Mouse (Mus musculus): ENCODE measurements around the gene Rnf187. TPM values are rescaled to one million over a fixed set of nuclear protein-coding genes. Genes with fewer than 3 reads are reported as not detected.

Gene Rnf187
- polyA plus RNA-seq, 1 experiment, result 271 TPM

DNA sequence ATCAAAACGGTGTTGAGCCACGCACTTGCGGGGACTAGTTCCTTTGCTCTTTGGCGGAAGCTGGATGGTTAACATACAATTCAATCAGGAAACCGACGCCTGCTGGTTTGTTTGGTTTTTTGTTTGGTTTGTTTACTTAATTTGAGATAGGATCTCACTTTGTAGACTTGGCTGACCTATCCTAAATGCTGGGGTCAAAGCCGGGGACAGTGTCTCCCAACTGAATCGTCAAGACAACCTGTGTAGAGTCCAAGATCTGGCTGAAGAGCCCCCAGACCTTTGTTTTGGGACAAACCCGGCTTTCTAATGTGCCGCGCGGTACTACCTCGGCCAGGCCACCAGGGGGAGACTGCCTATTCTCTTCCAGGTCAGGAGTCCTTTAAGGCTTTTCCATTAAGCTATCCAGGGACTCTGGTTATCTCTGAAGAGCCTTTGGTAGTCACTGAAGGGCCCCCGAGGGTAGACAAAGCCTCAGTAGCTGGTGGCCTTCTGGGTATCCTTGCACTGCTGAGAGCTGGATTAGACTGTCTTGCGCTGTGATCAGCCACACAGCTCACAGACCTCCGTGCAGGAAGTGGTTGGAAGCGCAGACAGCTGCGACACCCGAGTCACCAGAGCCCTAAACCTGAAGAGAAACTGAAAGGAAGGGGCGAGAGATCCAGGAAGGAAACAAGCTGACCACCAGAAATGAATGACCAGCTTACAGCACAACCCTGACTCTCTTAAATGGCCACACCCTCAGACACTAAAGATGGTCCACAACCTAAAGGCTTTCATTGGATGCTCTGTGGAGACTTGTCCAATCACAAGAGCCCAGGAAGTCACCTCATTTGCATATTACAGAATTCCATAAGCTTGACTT lies 10.7 kb downstream of the Rnf187 start:
- peaks cover 24% of the 10 kb centered on the region for H3K36me3 ChIP-seq (replicated peaks; ENCODE audit: low read length)
- H3K9me3 ChIP-seq, result no peaks in the 10 kb centered on the region
- peaks cover 20% of the 10 kb centered on the region for H3K27me3 ChIP-seq (replicated peaks)
- H3K4me3 ChIP-seq (replicated peaks), result peak overlapping the region; percentile 94
- peaks cover 53% of the 10 kb centered on the region for H3K4me1 ChIP-seq
- TF ChIP-seq FLI1 (IDR thresholded peaks at IDR 0.05; ENCODE audit: low read length), result no peak
- no peak for TF ChIP-seq GATA1 (IDR thresholded peaks at IDR 0.05; ENCODE audit: borderline replicate concordance, low read length)

DNA sequence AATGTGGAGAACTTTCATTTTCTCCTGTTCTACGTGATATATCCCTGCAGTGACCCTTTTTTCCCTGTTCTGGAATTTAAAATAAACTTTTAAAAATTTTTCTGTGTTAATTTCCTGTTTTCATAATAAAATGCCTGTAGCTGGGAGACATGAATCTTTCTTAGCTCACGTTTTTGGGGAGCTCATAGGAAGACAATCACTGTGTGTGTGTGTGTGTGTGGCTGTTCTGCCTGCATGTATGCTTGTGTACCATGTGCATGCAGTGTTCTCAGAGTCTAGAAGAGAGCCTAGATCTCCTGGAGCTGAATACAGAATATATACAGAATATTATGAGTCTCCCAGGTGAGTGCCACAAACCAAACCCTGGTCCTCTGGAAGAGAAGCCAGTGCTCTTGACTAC lies 11.7 kb downstream of the Rnf187 start:
- Histone ChIP-seq H3K27me3 (replicated peaks) (peaks cover 25% of the 10 kb centered on the region), H3K36me3 (replicated peaks; ENCODE audit: low read length) (peaks cover 14% of the 10 kb centered on the region), H3K9me3 (no peaks in the 10 kb centered on the region), H3K4me3 (replicated peaks) (no peak overlapping the region), H3K4me1 (peaks cover 48% of the 10 kb centered on the region)
- TF ChIP-seq FLI1 (IDR thresholded peaks at IDR 0.05; ENCODE audit: low read length), result no peak

DNA sequence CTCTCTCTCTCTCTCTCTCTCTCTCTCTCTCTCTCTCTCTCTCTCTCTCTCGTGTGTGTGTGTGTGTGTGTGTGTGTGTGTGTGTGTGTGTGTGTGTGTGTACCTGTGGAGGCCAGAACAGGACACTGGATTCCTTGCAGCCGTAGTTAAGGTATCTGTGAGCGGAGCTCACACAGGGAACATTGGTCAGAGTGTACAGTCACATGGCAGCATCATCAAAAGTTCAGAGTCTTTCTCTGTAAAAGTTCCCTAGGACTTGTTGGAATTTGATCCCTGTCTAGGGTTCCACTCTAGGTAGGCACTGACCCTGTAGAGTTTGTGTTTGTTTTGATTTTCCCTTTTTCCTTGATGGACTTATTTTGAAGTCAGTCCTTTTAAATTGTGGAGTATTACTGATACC lies 12.1 kb downstream of the Rnf187 start:
- Histone ChIP-seq H3K36me3 (replicated peaks; ENCODE audit: low read length) (peaks cover 10% of the 10 kb centered on the region), H3K27me3 (replicated peaks) (peaks cover 25% of the 10 kb centered on the region), H3K4me1 (peaks cover 44% of the 10 kb centered on the region), H3K9me3 (no peaks in the 10 kb centered on the region), H3K4me3 (replicated peaks) (no peak overlapping the region)
- TF ChIP-seq FLI1 (IDR thresholded peaks at IDR 0.05; ENCODE audit: low read length) (no peak), GATA1 (IDR thresholded peaks at IDR 0.05; ENCODE audit: borderline replicate concordance, low read length) (no peak)

DNA sequence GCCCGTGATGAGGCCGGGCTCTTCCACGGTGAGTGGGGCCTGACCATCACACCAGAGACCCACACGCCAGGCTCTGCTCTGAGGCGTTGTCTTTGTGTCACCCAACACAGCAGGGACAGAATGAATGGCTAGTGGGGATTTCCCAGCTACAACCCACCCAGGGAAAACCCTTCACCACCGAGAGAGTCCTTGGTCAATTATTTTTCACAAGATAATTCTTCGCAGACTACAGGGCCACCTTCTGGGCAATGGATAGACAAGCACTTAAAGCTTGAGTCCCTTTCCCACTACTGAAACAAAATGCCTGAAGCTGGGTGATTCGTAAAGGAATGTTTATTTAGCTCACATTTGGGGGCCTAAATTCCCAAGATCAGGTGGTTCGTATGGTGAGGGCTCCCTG lies 16.3 kb downstream of the Rnf187 start:
- Histone ChIP-seq H3K9me3 (no peaks in the 10 kb centered on the region), H3K27me3 (replicated peaks) (peaks cover 42% of the 10 kb centered on the region), H3K4me3 (replicated peaks) (no peak overlapping the region), H3K36me3 (replicated peaks; ENCODE audit: low read length) (no peaks in the 10 kb centered on the region), H3K4me1 (peaks cover 25% of the 10 kb centered on the region)
- TF ChIP-seq GATA1 (IDR thresholded peaks at IDR 0.05; ENCODE audit: borderline replicate concordance, low read length) (no peak), FLI1 (IDR thresholded peaks at IDR 0.05; ENCODE audit: low read length) (no peak)

DNA sequence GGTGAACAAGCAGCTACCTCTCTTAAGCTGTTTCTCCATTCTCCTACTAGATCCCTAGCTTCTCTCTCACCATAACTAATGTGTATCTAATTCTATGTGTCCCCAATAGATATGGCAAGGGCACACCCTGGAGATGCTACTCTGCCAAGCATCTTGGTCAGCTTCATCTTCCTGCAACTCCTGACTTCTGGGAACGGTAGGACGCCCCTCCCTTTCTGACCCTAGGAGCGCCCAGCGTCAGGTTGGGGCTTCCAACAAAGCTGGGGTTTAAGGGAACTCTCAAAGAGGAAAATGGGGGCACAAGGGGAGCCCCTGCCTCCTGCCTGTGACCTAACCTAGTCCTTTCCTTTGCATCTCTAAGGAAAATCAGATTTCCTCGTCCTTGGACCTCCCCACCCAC lies 20.0 kb downstream of the Rnf187 start:
- H3K4me3 ChIP-seq (replicated peaks), result no peak overlapping the region
- H3K27me3 ChIP-seq (replicated peaks), result peaks cover 31% of the 10 kb centered on the region
- TF ChIP-seq GATA1 (IDR thresholded peaks at IDR 0.05; ENCODE audit: borderline replicate concordance, low read length) (no peak), FLI1 (IDR thresholded peaks at IDR 0.05; ENCODE audit: low read length) (no peak)
- peaks cover 38% of the 10 kb centered on the region for H3K4me1 ChIP-seq
- H3K9me3 ChIP-seq, result no peaks in the 10 kb centered on the region
- H3K36me3 ChIP-seq (replicated peaks; ENCODE audit: low read length), result no peaks in the 10 kb centered on the region

DNA sequence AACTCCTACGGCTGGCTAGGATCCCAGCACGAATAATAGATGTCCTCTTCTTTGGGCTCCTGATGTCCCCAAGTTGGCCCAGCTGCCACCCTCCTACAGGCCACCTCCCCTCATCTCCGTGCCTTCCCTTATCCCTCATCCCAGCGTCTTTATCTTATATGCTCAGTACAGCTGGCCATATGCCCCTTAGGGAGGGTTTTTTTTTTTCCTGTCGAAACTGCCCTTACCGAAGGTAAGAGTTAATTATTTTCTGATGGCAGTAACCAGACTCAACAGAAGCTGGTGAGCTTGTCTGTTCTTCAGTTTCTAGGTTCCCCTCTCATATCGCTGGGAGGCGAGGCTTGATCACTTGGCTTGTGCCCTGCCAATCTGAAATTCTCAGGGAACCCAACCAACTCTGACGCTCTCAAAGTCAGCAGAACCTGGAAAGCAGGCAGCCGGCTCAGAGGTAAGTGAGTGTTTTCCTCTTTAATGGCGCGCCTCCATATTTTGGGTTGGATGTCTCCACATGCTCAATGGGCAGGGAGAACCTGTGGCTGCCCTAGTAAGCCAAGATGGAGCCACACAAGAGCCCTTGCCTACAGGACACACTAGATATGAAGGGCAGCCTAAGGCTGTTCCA lies 20.9 kb downstream of the Rnf187 start, which contains the start of gene Btnl10:
Gene Btnl10, plus strand, starts transcription at position 164 of the 622 bp plus-strand sequence.
- Histone ChIP-seq H3K4me1 (peaks cover 45% of the 10 kb centered on the region), H3K4me3 (replicated peaks) (peak within 1 kb of the TSS; percentile 62), H3K27me3 (replicated peaks) (peaks cover 22% of the 10 kb centered on the region)

DNA sequence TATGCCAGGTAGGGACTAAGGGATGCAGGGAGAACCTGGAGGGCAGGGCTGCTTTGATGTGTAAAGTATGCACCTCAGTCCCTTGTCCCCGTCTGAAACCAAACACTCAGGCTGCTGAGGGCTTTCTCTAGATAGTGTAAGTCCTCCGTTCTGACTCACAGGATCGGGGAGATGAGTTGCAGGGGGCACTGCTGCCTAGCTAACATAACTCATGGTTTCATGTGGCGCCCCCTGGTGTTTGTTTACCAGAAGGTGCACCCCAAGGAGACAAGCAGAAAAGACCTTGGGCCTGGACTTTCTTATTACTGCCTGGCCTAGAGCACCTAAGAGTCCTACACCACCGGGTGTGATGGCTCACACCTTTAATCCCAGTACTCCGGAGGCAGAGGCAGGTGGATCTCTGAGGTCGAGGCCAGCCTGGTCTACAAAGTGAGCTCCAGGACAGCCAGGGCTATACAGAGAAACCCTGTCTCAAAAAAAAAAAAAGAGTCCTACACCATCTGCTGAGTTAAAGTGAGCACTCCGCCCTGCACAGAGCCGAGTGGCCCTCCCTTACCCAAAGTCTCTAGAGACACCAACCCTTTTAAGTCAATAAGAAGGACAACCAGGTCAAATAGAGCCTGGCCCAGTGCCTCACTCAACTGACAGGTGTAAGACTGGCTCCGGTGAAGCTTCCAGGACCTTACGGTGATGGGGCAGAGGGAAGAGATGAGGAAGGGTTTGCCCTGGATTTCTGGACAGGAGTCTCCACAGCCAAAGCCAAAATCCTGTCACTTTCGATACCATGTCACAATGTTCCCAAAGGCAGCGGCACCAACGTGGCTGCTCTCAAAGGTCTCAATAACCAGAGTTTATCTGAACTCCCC lies 21.6 kb downstream of the Rnf187 start:
- no peak for TF ChIP-seq FLI1 (IDR thresholded peaks at IDR 0.05; ENCODE audit: low read length)
- TF ChIP-seq GATA1 (IDR thresholded peaks at IDR 0.05; ENCODE audit: borderline replicate concordance, low read length), result no peak
- Histone ChIP-seq H3K36me3 (replicated peaks; ENCODE audit: low read length) (no peaks in the 10 kb centered on the region), H3K4me3 (replicated peaks) (peak overlapping the region; percentile 62), H3K27me3 (replicated peaks) (peaks cover 19% of the 10 kb centered on the region), H3K9me3 (no peaks in the 10 kb centered on the region), H3K4me1 (peaks cover 45% of the 10 kb centered on the region)

More for the DNA sequence above, 20.9 kb downstream of the Rnf187 start, which contains the start of gene Btnl10:
- Histone ChIP-seq H3K9me3 (no peaks in the 10 kb centered on the region), H3K36me3 (replicated peaks; ENCODE audit: low read length) (no peaks in the 10 kb centered on the region)
- TF ChIP-seq FLI1 (IDR thresholded peaks at IDR 0.05; ENCODE audit: low read length), result no peak
- TF ChIP-seq GATA1 (IDR thresholded peaks at IDR 0.05; ENCODE audit: borderline replicate concordance, low read length), result no peak

DNA sequence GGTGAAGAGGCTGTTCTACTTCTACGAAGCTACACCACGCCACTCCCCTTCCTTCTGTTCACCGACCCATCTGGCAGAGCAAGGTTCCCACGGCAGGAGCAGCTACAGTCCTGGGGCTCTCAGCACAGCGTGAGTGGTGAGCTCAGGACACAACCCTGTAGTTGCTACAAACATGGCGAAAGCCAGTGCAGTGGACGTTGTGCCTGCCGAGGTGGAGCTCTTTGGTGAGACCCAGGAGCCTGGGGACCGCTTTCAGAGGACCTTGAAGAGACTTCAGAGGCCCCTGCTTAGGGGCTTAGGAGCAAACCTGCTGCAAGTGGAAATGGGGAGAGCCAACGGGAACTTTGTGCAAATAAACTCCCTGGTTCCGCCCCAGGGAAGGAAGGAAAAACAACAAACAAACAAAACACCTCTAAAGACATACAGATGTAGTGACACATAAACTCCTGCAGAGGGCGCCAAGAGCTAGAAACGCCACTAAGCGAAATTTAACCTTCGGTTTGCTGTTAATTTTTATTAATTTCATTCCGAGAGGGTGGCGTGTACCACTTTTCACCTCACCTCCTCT lies 24.2 kb downstream of the Rnf187 start:
- peaks cover 14% of the 10 kb centered on the region for H3K27me3 ChIP-seq (replicated peaks)
- H3K4me1 ChIP-seq, result peaks cover 38% of the 10 kb centered on the region
- H3K4me3 ChIP-seq (replicated peaks), result peak overlapping the region; percentile 89
- no peaks in the 10 kb centered on the region for H3K9me3 ChIP-seq
- TF ChIP-seq GATA1 (IDR thresholded peaks at IDR 0.05; ENCODE audit: borderline replicate concordance, low read length) (no peak), FLI1 (IDR thresholded peaks at IDR 0.05; ENCODE audit: low read length) (no peak)
- H3K36me3 ChIP-seq (replicated peaks; ENCODE audit: low read length), result no peaks in the 10 kb centered on the region

DNA sequence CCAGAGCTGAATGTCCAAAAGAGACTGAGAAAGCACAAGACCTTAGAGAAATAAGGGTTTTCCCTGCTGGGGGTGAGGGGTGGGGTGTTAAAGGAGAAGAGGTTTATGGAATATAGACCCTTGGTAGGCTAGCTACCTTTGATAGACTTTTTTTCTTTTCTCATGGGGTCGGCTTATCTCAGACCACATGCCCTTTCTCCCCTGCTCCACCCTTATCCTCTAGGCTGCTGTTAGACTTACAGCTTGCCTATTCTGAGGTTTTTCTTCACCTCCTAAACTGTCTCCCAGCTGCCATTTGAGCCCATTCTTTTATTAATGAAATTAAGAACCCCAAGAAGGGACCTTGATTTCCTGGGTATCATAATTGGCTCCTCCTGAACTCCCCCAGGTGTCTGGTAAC lies 24.9 kb downstream of the Rnf187 start:
- H3K4me1 ChIP-seq, result peaks cover 34% of the 10 kb centered on the region
- TF ChIP-seq GATA1 (IDR thresholded peaks at IDR 0.05; ENCODE audit: borderline replicate concordance, low read length) (no peak), FLI1 (IDR thresholded peaks at IDR 0.05; ENCODE audit: low read length) (no peak)
- H3K36me3 ChIP-seq (replicated peaks; ENCODE audit: low read length), result no peaks in the 10 kb centered on the region
- no peaks in the 10 kb centered on the region for H3K9me3 ChIP-seq
- H3K27me3 ChIP-seq (replicated peaks), result peaks cover 13% of the 10 kb centered on the region
- no peak overlapping the region for H3K4me3 ChIP-seq (replicated peaks)

Measured in megakaryocyte, embryonic 14.5 days (primary cell).